Mouse (Mus musculus) stomach, embryonic 14.5 days (tissue): ENCODE measurements at regions not wholly inside any gene's neighbourhood (a gene's known extent, or its start where the extent isn't known, plus 50 kb on each side); places are given as distances from the start of the nearest gene placed in this dataset.

ENCODE experiments used
- ATAC-seq: fragments of 200-750 bp; cut with Nextera tagmentation; 2 replicates; pipeline ENCODE4 v1.8.0; 2017; ENCODE audit warnings: low read depth, moderate TSS enrichment; ENCODE audit not compliant: insufficient number of reproducible peaks, insufficient read depth, low FRiP score
- H3K27ac ChIP-seq: fragments of 300-500 bp; sonication (generic); 2 replicates; pipeline ENCODE4 v1.5.1; 2014; ENCODE audit warnings: mild to moderate bottlenecking, low read length, moderate library complexity, mixed read lengths
- H3K27me3 ChIP-seq: fragments of 300-500 bp; sonication (generic); 2 replicates; pipeline ENCODE4 v1.6.1; 2014; ENCODE audit warnings: low read length, control low read depth, mixed read lengths; ENCODE audit not compliant: control insufficient read depth, insufficient read depth
- H3K36me3 ChIP-seq: fragments of 300-500 bp; sonication (generic); 2 replicates; pipeline ENCODE4 v1.6.1; 2014; ENCODE audit warnings: mild to moderate bottlenecking, control low read depth, low read length, moderate library complexity, mixed read lengths; ENCODE audit not compliant: control insufficient read depth, insufficient read depth
- H3K4me1 ChIP-seq: fragments of 300-500 bp; sonication (generic); 2 replicates; pipeline ENCODE4 v1.6.1; 2014; ENCODE audit warnings: low read length, control low read depth, mixed read lengths; ENCODE audit not compliant: control insufficient read depth, insufficient read depth
- H3K4me2 ChIP-seq: fragments of 300-500 bp; sonication (generic); replicated peaks from 2 replicates; pipeline ENCODE4 v1.6.1; 2014; ENCODE audit warnings: low read depth, low read length, control low read depth
- H3K4me3 ChIP-seq: fragments of 300-500 bp; sonication (generic); 2 replicates; pipeline ENCODE4 v1.5.1; 2014; ENCODE audit warnings: low read depth, low read length, control low read depth
- H3K9ac ChIP-seq: fragments of 300-500 bp; sonication (generic); replicated peaks from 2 replicates; pipeline ENCODE4 v1.6.1; 2014; ENCODE audit warnings: low read depth, mild to moderate bottlenecking, control low read depth, low read length, moderate library complexity, mixed read lengths
- H3K9me3 ChIP-seq: fragments of 300-500 bp; sonication (generic); 2 replicates; pipeline ENCODE4 v1.6.1; 2016; ENCODE audit warnings: low read depth, low read length, control low read depth; ENCODE audit not compliant: control insufficient read depth
- WGBS: fragments of 180-500 bp; shearing (Covaris S2); extraction: QIAGEN DNeasy Blood & Tissue Kit; methylation state at CpG from one replicate; pipeline ENCODE4 v1.1.7; 2014; 5-methylcytosine and 5-hydroxymethylcytosine counted together

GRCm38 (mm10) chr5:82089401-82089800 lies 1069.5 kb downstream of the Adgrl3 start:
- no peaks in the 10 kb centered on the region for H3K27me3 ChIP-seq
- H3K27ac ChIP-seq = no peak overlapping the region
- H3K4me1 ChIP-seq = no peaks in the 10 kb centered on the region
- H3K4me3 ChIP-seq = no peak overlapping the region
- WGBS = 69% methylated on average over 2 of the region's 2 CpGs
- ATAC-seq = no peak
- no peak overlapping the region for H3K4me2 ChIP-seq
- H3K9ac ChIP-seq = no peak overlapping the region
- H3K9me3 ChIP-seq = no peaks in the 10 kb centered on the region
- no peaks in the 10 kb centered on the region for H3K36me3 ChIP-seq

GRCm38 (mm10) chr5:82103056-82103807 lies 1083.3 kb downstream of the Adgrl3 start:
- Histone ChIP-seq H3K9ac (no peak overlapping the region), H3K4me3 (no peak overlapping the region), H3K36me3 (no peaks in the 10 kb centered on the region), H3K4me1 (no peaks in the 10 kb centered on the region), H3K9me3 (no peaks in the 10 kb centered on the region), H3K4me2 (no peak overlapping the region), H3K27ac (no peak overlapping the region), H3K27me3 (no peaks in the 10 kb centered on the region)
- no peak for ATAC-seq
- WGBS = 86% methylated on average over 6 of the region's 6 CpGs

- Histone ChIP-seq H3K9ac (no peak overlapping the region), H3K36me3 (no peaks in the 10 kb centered on the region), H3K9me3 (no peaks in the 10 kb centered on the region), H3K4me1 (no peaks in the 10 kb centered on the region), H3K4me3 (no peak overlapping the region), H3K27ac (no peak overlapping the region), H3K27me3 (no peaks in the 10 kb centered on the region), H3K4me2 (no peak overlapping the region)
- WGBS = 75% methylated on average over 3 of the region's 3 CpGs
- ATAC-seq = no peak
Observed at GRCm38 (mm10) chr5:82103857-82104256, 1083.9 kb downstream of the Adgrl3 start.

- WGBS = 14% methylated on average over 2 of the region's 2 CpGs
- Histone ChIP-seq H3K4me2 (no peak overlapping the region), H3K27ac (no peak overlapping the region), H3K9me3 (no peaks in the 10 kb centered on the region), H3K9ac (no peak overlapping the region), H3K4me3 (no peak overlapping the region), H3K4me1 (no peaks in the 10 kb centered on the region), H3K27me3 (no peaks in the 10 kb centered on the region), H3K36me3 (no peaks in the 10 kb centered on the region)
- no peak for ATAC-seq
Observed at GRCm38 (mm10) chr5:82125921-82126459, 1106.1 kb downstream of the Adgrl3 start.

GRCm38 (mm10) chr5:82142063-82142462 lies 1122.1 kb downstream of the Adgrl3 start:
- H3K4me3 ChIP-seq = no peak overlapping the region
- H3K4me1 ChIP-seq = no peaks in the 10 kb centered on the region
- no peaks in the 10 kb centered on the region for H3K9me3 ChIP-seq
- H3K27ac ChIP-seq = no peak overlapping the region
- H3K36me3 ChIP-seq = no peaks in the 10 kb centered on the region
- H3K27me3 ChIP-seq = no peaks in the 10 kb centered on the region
- WGBS = 94% methylated on average over 1 of the region's 1 CpGs
- H3K4me2 ChIP-seq = no peak overlapping the region
- ATAC-seq = no peak
- H3K9ac ChIP-seq = no peak overlapping the region
